Mouse (Mus musculus) kidney, postnatal 25 days (tissue): ENCODE measurements around the gene Creb1.
A peak's percentile ranks its signal among the peaks of the same experiment; 100 is the strongest.

ENCODE experiments used
- DNase-seq, 2 experiments: peaks; one replicate each; pipeline ENCODE4 v3.0.0; 2021; ENCODE audit warnings: mixed read lengths in 2 of 2

Creb1 gene

GRCm38 (mm10) chr1:64532589-64533470 lies at the start of gene Creb1:
Gene Creb1 (plus strand): TSS chr1:64532645.
- DNase-seq, result peak; percentile 98

- DNase-seq, result no peak
These were observed 43.9 kb upstream of the Creb1 start for GRCm38 (mm10) chr1:64488521-64489029.

GRCm38 (mm10) chr1:64496803-64497202 lies 35.6 kb upstream of the Creb1 start:
- DNase-seq, result no peak

- DNase-seq, result no peak
These were observed 30.9 kb upstream of the Creb1 start for GRCm38 (mm10) chr1:64501382-64502140.

- DNase-seq, result no peak
These were observed 23.9 kb upstream of the Creb1 start for GRCm38 (mm10) chr1:64508479-64509096.

GRCm38 (mm10) chr1:64509678-64510077 lies 22.8 kb upstream of the Creb1 start:
- no peak for DNase-seq

- DNase-seq, result no peak
These were observed 18.3 kb upstream of the Creb1 start for GRCm38 (mm10) chr1:64514184-64514583.

- no peak for DNase-seq
These were observed 15.9 kb upstream of the Creb1 start for GRCm38 (mm10) chr1:64516593-64516992.

GRCm38 (mm10) chr1:64518480-64518879 lies 14.0 kb upstream of the Creb1 start:
- DNase-seq, result no peak

- no peak for DNase-seq
These were observed 13.1 kb upstream of the Creb1 start for GRCm38 (mm10) chr1:64519345-64519744.

GRCm38 (mm10) chr1:64519901-64520300 lies 12.5 kb upstream of the Creb1 start:
- no peak for DNase-seq

GRCm38 (mm10) chr1:64521734-64522133 lies 10.7 kb upstream of the Creb1 start:
- peak in 1 of 2 experiments; percentile 8 for DNase-seq

GRCm38 (mm10) chr1:64522637-64523036 lies 9.8 kb upstream of the Creb1 start:
- no peak for DNase-seq

- no peak for DNase-seq
These were observed 9.3 kb upstream of the Creb1 start for GRCm38 (mm10) chr1:64523117-64523516.

- DNase-seq, result no peak
These were observed 7.8 kb upstream of the Creb1 start for GRCm38 (mm10) chr1:64524661-64525060.

- no peak for DNase-seq
These were observed 4.8 kb upstream of the Creb1 start for GRCm38 (mm10) chr1:64527626-64528025.

GRCm38 (mm10) chr1:64529781-64530315 lies 2.6 kb upstream of the Creb1 start:
- DNase-seq, result no peak

GRCm38 (mm10) chr1:64531548-64531947 lies 897 bp upstream of the Creb1 start:
- no peak for DNase-seq

- no peak for DNase-seq
These were observed 350 bp upstream of the Creb1 start for GRCm38 (mm10) chr1:64532067-64532523.

GRCm38 (mm10) chr1:64533471-64534443 lies 1.3 kb downstream of the Creb1 start:
- DNase-seq, result peak; percentile 55 to 81

GRCm38 (mm10) chr1:64538837-64539367 lies 6.5 kb downstream of the Creb1 start:
- no peak for DNase-seq
